Mouse (Mus musculus) telencephalon, adult 2 months (tissue): ENCODE results near the gene Rph3a.

Experiments
- DNase-seq: peaks from one replicate; pipeline ENCODE4 v3.0.0-alpha.2; 2011; ENCODE audit warnings: low read depth, low spot score

Rph3a gene

GRCm38 (mm10) chr5:121009811-121010569 is at the start of gene Rph3a:
Gene Rph3a (minus strand): TSS chr5:121010092.
- no peak for DNase-seq

GRCm38 (mm10) chr5:121058261-121058660 is 48.4 kb upstream of the Rph3a start:
- no peak for DNase-seq

GRCm38 (mm10) chr5:121053886-121054285 is 44.0 kb upstream of the Rph3a start:
- DNase-seq = peak; percentile 40

- no peak for DNase-seq
Observed at GRCm38 (mm10) chr5:121041791-121042190, 31.9 kb upstream of the Rph3a start.

GRCm38 (mm10) chr5:121039465-121039864 is 29.6 kb upstream of the Rph3a start:
- DNase-seq = no peak

- DNase-seq = no peak
Observed at GRCm38 (mm10) chr5:121030161-121030560, 20.3 kb upstream of the Rph3a start.

GRCm38 (mm10) chr5:121019505-121019904 is 9.6 kb upstream of the Rph3a start:
- peak; percentile 94 for DNase-seq

- no peak for DNase-seq
Observed at GRCm38 (mm10) chr5:121017699-121018098, 7.8 kb upstream of the Rph3a start.

- no peak for DNase-seq
Observed at GRCm38 (mm10) chr5:121016405-121016804, 6.5 kb upstream of the Rph3a start.

- no peak for DNase-seq
Observed at GRCm38 (mm10) chr5:121014496-121014895, 4.6 kb upstream of the Rph3a start.

- no peak for DNase-seq
Observed at GRCm38 (mm10) chr5:121011962-121012361, 2.1 kb upstream of the Rph3a start.

GRCm38 (mm10) chr5:121009406-121009805 is 486 bp downstream of the Rph3a start:
- DNase-seq = no peak

GRCm38 (mm10) chr5:121008411-121009239 is 1.3 kb downstream of the Rph3a start:
- DNase-seq = no peak

- DNase-seq = no peak
Observed at GRCm38 (mm10) chr5:121007563-121007962, 2.3 kb downstream of the Rph3a start.

GRCm38 (mm10) chr5:121007130-121007529 is 2.8 kb downstream of the Rph3a start:
- DNase-seq = no peak

GRCm38 (mm10) chr5:121006176-121006575 is 3.7 kb downstream of the Rph3a start:
- DNase-seq = no peak

- DNase-seq = peak; percentile 73
Observed at GRCm38 (mm10) chr5:121003781-121004180, 6.1 kb downstream of the Rph3a start.

- DNase-seq = no peak
Observed at GRCm38 (mm10) chr5:120999573-120999972, 10.3 kb downstream of the Rph3a start.

GRCm38 (mm10) chr5:120988373-120988772 is 21.5 kb downstream of the Rph3a start:
- no peak for DNase-seq

GRCm38 (mm10) chr5:120983029-120983428 is 26.9 kb downstream of the Rph3a start:
- DNase-seq = no peak

GRCm38 (mm10) chr5:120981211-120981610 is 28.7 kb downstream of the Rph3a start:
- no peak for DNase-seq

- no peak for DNase-seq
Observed at GRCm38 (mm10) chr5:120980116-120980515, 29.8 kb downstream of the Rph3a start.

- DNase-seq = no peak
Observed at GRCm38 (mm10) chr5:120976138-120976537, 33.8 kb downstream of the Rph3a start.
